Mouse (Mus musculus) left cerebral cortex, adult 18-20 months (tissue): ENCODE results near the gene Eif4a1. TPM values are rescaled to one million over a fixed set of nuclear protein-coding genes. Genes with fewer than 3 reads are reported as not detected.

ENCODE experiments used
- DNase-seq, 2 experiments: peaks; one replicate each; pipeline ENCODE4 v3.0.0; 2021 to 2022; ENCODE audit warnings: low spot score in 2 of 2, mixed read lengths in 1 of 2
- total RNA-seq, 2 experiments: library from RNA; stranded (reverse); gene quantifications; 2 replicates each; pipeline ENCODE4 v1.2.3; 2021

The Eif4a1 gene
- total RNA-seq, 2 experiments from 2014 or later = 289 to 295 TPM

DNA sequence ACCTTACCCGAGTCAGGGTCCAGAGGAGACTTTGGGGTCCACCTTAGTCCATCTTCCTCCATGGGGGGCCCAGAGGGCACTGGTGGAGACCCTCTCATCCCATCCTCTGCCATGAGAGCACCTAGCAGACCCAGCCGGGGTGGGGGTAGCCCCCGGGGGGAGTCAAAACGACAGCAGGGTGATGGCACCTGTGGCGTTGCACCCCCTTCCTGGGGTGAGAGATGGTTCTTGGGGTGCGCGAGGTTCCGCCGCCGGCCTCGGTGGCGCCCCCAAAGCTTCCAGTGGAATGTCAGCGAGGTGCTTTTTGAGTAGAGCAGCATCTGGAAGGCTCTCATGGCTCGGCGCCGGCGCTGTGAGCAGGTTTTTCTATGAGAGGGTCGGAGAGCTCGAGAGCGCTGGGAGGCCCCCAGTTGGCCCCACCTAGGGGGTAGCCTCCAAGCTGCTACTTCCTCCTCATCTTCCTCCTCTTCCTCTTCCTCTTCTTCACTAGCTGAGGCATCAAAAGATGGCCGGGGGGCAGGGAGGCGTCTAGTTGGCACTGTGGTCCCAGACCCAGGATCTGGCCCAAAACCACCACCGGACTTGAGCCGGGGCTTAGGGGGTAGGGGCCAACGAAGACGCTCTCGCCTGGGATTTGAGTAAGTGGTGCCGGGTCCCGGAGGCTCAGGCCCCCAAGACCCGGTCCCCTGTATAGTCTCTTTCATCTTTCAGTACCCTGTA, 8.1 kb upstream of the Eif4a1 start:
- no peak for DNase-seq

DNA sequence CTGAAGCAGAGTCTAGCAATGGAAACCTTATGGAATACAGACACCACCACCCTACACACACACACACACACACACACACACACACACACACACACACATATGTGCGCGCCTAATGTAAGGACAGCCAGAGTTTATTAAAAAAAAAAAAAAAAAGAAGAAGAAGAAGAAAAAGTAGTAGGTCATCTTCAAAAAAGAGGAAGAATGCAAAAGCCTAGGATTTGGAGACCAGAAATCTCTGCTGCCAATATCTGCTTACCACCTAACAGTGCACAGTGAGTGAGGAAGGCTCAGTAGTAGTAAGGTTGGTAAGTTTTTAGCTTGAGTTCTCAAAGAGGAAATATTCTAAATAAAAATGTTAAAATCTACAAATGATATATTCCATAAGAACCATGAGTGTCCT, 6.9 kb upstream of the Eif4a1 start:
- no peak for DNase-seq

DNA sequence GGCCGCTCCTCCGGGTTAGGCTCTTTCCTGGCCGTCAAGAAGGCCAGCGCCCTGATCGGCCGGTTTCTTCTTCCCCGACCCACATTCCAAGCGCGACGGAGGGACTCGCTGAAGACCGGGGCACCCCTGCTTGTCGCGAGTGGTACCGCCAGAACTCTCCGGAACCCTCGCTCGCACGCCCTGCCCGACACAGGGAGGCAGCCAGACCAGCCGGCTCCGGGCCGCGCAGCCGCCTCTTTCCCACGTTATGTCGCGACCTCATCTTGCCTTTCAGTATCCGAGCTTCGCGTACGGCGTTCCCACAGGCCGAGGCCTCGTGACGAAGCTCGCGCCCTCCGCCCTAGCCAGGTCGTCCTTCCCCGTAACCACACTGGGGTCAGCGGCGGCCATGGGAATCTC, 498 bp downstream of the Eif4a1 start:
- DNase-seq = peak in 1 of 2 experiments; percentile 29

DNA sequence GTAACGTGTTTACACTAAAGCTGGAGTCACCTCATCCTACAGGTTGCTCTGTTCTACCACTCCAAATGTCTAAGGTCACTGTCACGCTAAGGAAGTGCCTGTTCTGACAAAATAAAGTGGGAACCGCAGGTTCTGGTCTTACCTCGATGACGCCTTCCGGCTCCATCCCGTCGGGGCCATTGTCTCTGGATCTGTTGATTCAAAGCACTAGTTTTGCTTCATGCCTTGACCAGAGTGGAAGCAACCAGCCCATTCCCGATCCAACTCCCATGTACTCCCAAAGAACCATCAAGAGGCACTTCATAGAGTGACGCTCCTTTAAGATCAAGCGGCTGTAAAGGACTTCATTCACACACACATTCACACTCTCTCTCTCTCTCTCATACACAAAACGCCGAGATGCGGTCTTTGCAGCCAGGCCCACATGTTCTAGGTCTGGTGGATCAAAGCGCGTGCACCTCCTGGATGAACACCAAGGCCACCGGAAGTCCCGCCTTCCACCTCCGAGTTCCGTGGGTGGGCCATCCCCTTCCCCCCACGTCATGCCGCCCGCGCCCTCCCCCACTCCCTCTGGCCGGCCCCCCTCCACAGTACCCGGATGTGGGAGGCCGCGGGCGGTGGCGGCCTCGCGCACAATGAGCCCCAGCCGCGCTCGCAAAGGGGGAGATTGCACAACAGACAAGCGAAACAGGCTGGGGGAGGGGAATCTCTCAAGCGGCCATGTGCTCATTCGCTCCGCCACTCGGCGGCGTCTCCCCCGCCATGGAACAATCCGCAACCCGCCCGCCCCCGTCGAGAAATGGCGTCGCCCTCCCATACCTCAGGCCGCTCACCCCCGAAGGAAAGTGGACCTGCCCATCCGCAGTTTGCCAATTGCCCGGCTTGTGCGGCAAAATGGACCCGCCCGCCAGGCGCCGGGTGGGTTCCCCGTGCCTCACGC, 1.2 kb downstream of the Eif4a1 start:
- DNase-seq = peak; percentile 85 to 89

DNA sequence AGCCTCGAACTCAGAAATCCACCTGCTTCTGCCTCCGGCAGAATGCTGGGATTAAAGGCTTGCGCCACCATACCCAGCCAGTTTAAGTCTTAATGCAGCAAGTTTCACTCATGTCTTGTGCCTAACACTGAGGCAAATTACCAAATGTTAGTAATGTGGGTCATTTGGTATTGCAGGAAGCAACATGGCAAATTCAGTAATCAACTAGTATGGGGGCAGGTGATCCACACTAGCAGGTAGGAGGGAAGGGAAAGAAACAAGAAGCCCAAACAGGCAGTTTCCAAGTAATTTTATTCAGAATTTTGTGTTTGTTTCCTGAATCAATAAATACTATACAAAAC, 5.6 kb downstream of the Eif4a1 start:
- no peak for DNase-seq

DNA sequence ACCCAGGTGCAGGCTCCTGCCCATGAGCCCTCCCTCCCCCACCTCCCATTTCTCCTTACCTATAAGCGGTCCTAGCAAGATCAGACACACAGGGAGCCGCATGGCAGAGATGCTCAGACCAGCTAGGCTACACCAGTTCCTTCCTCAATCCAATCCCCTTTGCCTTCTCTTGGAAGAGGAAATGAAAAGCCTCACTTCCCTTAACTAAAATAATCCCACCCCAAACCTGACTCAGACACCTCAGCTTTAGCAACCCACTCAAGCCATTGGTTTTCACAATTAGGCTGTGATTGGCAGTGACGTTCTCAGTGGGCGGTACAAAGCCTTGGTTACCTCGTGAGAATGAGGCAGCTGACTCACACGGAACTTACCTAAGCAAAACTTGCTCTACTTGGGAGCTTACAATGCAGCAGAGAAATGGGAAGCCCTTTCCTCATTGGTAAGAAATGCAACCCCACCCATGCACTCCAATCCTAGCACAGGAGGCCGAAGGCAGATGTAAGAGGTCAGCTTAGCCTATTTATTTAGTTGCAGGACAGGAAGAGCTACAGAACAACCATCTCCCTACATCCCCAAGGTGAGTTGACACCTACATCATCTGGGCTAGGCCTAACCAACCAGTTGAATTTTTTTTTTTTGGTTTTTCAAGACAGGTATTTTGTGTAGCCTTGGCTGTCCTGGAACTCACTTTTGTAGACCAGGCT, 6.1 kb downstream of the Eif4a1 start, which contains the start of gene Cd68:
Gene Cd68 (minus strand): TSS at position 193 of the 704 bp plus-strand sequence.
- peak; percentile 53 to 56 for DNase-seq

DNA sequence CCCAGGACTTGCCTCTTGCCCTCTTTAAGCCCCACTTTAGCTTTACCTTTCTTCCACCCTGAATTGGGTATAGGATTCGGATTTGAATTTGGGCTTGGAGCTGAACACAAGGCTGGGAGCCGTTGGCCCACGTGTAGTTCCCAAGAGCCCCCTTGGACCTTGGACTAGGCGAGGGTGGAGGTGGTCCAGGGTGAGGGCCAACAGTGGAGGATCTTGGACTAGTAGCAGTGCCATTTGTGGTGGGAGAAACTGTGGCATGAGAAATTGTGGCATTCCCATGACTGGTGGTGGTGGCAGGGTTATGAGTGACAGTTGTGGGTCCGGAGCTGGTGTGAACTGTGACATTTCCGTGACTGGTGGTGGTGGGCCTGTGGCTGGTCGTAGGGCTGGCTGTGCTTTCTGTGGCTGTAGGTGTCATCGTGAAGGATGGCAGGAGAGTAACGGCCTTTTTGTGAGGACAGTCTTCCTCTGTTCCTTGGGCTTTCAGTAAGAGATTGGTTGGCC, 6.7 kb downstream of the Eif4a1 start:
- DNase-seq = no peak

DNA sequence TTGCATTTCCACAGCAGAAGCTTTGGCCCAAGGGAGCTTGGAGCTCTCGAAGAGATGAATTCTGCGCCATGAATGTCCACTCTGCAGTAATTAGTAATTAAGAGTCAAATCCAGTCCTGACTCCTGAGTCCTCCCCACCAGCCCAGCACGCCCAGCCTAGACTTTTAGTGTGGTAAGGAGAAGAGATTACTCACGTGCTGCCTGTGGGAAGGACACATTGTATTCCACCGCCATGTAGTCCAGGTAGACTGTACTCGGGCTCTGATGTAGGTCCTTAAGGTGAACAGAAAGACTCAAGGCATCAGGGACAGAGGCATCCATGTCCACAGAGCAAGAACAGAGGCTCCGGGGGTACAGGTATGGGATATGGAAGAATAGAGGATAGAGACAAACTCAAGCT, 7.4 kb downstream of the Eif4a1 start:
- no peak for DNase-seq

DNA sequence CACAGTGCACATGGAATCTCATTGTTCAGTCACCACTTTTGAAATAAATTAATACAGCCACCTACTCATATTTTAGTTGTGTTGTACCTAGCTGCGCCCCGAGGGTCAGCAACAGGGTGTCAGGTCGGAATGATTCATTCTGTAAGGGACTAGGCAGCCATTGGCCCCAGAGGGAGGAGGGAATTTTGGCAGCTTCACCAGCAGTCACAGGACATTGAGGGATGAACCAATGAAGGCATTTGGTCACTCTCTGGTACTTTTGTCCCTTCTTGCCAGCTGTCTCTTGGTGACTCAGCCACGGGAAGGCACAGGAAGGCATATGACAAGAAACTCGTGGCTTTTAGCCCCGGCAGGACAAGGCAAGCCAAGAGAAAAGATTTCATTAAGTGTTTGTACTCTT, 8.4 kb downstream of the Eif4a1 start:
- no peak for DNase-seq

DNA sequence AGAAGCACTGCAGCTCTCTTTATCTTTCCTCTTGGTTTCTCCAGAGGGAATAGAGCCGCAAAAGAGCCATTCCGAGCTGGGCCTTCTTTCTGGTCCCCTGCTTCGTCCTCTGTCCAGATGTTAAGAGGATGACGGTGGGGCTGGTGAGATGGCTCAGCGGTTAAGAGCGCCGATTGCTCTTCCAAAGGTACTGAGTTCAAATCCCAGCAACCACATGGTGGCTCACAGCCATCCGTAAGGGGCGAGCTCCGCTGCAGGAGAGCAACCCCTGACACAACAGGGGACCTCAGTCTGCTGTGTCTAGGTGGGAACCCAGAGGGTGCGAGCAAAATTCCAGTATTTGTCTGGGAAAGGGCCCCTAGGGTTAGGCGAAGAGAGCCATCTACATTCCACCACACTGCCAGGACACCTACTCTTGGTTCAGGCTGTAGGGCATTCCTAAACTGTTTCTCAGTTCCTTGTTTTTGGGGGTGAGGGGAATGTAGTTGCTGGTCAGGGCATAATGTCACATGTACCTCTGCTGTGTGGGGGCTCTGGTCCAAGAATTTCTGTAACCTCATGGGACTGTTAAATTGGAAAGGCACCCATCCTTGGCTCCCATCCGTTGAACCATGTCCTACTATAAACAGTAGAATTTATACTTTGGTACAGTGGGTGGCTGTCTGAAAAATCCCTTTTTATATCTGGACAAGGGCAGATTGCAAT, 9.1 kb downstream of the Eif4a1 start:
- DNase-seq = no peak

DNA sequence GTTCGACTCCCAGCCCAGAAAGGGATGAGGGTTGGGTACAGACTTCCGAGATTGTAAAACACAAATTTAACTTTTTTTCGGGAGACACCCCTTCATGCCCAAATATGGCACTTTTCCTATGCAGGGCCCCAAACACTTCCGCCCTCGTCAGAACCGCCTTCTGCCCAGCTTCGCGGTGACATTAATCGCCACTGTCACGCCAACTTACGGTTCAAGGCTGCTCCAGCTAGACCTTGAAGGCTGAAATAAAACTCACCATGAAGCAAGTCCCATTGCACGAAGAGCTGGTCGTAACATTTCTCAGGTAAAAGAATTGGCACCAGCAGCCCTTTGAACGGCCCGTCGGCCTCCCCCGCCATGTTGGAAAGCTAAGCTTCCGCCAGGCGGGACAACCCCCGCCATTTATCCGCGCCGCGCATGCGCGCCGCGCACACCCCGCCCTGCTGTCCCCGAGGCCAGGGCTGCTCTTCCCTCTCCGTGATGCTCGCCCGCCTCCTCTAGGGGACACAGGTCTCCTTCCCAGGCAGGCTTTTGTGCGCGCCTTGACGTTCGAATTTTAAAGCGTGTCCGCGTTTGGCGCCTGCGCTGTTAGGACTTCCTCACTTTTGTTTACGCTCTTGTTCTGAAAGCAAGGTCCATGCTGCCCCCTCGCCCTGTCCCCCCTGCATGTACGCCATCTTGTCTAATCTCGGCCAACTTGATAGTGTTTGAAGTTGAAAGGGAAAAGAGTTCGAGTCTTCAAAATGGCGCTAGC, 9.8 kb downstream of the Eif4a1 start, which contains the start of gene Mpdu1:
Gene Mpdu1 (minus strand): TSS at position 430 of the 754 bp plus-strand sequence.
- DNase-seq = peak; percentile 84 to 93

DNA sequence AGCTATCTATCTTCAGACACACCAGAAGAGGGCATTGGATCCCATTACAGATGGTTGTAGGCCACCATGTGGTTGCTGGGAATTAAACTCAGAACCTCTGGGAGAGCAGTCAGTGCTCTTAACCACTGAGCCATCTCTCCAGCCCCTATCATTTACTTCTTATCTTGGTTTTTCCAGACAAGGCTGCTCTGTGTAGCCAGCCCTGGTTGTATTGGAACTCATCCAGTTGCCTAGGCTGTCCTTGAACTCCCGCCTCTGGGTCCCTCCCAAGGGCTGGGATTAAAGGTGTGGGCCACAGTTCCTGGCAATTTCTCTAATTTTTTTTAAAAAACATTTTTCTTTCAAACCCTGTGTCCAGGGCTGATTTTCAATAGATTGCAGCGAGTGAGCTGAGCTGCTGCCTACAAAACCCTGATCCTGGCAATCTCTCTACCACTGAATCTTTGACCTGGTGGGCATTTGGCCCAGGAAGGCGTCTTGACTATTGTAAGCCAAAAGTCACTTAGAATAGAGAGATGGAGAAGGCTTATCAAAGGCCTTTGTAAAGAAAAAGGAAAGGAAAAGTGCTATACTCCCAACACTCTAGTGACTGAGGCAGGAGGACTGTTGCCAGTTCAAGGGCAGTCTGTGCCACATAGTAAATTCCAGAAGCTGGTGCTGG, 10.9 kb downstream of the Eif4a1 start:
- no peak for DNase-seq

DNA sequence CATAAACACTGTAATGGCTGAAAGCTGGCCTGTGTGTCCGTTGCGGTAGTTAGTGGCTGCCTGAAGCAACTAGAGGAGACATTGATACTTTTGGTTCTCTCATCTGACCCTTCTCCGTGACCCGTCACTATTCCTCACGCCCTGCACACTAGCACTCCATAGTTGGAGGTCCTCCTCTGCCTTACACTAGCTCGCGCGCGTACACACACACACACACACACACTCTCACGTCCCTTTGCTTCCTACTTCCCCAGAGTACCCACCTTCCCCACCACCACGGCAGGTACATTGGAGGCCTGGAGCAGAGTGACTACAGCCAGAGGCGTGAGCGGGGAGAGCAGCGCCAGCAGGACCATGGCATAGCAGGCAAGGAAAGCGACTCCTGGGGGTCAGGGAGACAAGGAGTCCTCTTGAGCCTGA, 14.8 kb downstream of the Eif4a1 start:
- DNase-seq = no peak

DNA sequence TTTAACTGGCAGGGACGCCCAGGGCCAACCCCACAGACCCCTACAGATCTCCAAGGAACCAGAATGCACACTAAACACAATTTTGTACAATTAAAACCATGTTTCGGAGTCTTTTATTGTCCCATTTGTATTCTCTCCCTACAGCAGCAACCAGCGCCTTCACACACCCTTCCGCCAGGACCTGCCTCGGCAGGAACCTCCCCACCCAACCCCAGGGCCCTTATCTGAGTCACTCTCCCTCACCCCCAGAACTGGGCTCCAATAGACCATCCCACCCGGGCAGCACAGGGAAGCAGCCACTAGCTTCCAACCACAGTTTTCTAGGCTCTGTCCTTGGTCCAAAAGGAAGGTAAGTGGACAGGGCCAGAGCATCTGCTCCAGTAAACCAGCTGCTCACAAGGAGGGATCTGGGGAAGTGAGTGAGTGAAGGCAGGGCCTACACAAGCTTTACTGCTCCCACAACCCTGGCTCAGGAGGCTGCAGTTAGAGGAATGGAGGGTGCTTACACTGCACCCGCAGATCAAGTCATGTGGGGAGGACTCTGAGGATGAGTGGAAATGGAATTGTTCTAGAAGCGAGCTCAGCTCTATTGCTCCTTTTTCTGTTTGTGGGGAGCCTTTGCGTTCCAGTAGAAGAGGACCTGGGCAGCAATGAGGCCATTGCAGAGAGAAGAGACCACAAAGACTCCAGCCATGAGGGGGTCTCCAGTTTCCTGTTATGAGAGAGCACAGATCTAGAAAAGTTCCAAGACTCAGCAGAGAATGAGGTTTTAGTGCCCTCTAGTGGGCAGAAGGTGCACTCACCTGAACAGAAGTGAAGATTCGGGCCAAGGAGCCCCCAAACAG, 15.4 kb downstream of the Eif4a1 start:
- DNase-seq = peak in 1 of 2 experiments; percentile 44

DNA sequence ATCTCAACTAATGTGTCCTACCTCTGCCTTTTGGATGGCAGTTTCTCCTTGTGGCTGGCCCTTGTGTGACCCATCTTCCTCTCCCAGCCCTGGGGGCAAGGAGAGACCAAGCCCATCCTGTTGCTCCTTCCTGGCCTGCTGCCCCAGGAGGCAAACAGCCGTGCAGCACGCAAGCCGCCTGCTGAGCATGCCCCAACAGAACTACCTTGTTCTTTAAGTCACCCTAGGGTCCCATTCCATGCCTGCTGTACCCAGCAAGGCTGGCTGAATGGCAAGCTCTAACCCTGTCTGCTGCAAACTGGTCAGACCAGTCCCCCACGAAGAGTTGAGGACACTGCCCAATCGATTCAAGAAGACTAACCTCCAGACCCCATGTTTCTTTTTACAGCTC, 16.2 kb downstream of the Eif4a1 start:
- no peak for DNase-seq

DNA sequence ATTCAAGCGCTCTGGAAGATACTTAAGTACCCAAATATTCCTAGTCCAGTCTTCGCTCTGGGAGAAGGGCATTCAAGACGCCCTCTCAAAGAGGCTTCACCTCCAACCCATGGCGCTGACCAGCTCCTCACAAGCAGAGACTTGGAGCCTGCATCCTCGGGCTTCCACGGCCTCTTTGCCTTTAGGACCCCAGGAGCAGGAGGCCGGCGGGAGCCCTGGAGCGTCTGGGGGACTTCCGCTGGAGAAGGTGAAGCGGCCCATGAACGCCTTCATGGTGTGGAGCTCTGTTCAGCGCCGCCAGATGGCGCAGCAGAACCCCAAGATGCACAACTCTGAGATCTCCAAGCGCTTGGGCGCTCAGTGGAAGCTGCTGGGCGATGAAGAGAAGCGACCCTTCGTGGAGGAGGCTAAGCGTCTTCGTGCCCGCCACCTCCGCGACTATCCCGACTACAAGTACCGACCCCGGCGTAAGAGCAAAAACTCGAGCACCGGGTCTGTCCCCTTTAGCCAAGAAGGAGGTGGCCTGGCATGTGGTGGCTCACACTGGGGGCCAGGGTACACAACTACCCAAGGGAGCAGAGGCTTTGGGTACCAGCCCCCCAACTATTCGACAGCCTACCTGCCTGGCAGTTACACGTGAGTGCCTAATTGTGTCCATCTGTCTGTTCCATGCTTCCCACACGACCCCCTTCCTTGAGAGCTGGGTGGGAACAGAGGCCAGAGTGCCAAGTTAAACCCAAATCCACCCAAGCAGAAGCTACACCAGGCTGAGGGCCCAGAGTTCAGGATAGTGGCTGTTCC, 16.8 kb downstream of the Eif4a1 start, which contains the start of gene Sox15:
Gene Sox15 (plus strand): TSS at position 51 of the 801 bp plus-strand sequence.
- peak; percentile 67 to 76 for DNase-seq

DNA sequence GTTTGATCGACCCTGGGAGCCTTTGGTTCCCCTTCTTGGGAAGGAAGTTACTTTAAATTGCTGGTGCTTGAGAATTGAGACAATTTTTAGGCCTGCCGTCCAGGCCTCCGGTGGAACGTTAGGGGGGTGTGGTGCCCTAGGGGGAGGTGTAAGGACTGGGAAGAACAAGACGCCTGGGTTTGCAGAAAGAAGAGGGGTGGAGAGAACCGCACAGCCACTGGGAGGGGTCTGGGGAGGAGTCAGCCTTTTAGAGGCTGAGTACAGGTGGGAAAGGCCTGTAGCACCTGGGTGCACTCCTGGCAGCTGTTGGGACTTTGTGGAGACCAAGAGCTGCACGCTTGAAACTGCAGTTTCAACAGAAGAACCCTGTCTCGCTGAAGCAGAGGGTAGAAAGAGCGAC, 17.5 kb downstream of the Eif4a1 start:
- DNase-seq = no peak

DNA sequence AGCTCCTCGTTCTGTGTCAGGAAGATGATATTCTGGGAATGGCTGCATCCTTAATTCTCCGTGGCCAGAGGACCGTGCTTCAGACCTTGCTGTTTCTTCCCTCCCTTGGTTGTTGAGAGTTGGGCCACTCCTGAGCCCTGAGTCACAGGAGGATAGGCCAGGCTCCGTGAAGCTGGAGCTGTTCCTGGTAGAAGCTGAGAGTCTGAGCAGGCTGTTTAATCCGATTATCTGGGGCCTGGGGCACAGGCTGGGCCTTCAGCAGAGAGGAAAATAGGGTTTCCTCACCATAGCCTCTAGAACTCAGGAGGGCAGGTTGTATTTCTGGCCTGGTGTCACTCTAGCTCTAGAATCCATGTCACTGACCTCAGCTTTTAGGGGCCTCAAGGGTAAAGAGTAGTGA, 18.8 kb downstream of the Eif4a1 start:
- DNase-seq = no peak
